Mouse (Mus musculus): ENCODE measurements around the gene Olr1. TPM values are rescaled to one million over a fixed set of nuclear protein-coding genes. Genes with fewer than 3 reads are reported as not detected.
A peak's percentile ranks its signal among the peaks of the same experiment; 100 is the strongest.

Gene Olr1
- polyA plus RNA-seq, 1 experiment = 0.08 TPM

DNA sequence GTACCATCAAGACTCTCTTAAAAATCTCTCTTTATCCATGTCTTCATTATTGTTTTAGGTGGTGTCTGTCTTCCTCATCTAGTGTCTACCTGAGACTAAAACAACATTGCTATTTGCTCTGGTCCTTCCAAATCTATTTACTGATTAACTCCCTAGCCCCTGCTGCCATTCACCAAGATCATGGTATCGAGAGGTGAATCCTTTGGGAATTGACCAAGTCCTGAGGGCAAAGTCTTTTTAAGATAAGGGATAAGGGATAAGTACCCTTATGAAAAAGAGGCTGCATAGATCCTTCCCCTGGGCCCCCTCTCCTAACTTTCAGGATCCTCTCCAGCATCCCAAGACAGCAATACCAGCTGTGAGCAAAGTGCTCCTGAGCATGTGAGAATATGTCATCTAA, 22.6 kb upstream of the Olr1 start:
- no peaks in the 10 kb centered on the region for H3K36me3 ChIP-seq (ENCODE audit: control insufficient read depth, insufficient read depth, low read length)
- H3K4me1 ChIP-seq (ENCODE audit: control insufficient read depth, insufficient read depth, insufficient read length) = no peaks in the 10 kb centered on the region
- TF ChIP-seq POLR2A (IDR thresholded peaks at IDR 0.05; ENCODE audit: low read depth, low read length) (no peak), CTCF (IDR thresholded peaks at IDR 0.05; ENCODE audit: extremely low read depth, insufficient read depth, insufficient read length, insufficient replicate concordance) (no peak)
- no peak overlapping the region for H3K4me3 ChIP-seq (ENCODE audit: extremely low read depth, insufficient read depth, insufficient read length)
- no peaks in the 10 kb centered on the region for H3K27me3 ChIP-seq (ENCODE audit: control insufficient read depth, insufficient read depth, low read length)
- H3K27ac ChIP-seq (ENCODE audit: insufficient read depth, low read length) = no peak overlapping the region
- 93% methylated on average over 1 of the region's 1 CpGs for WGBS
- DNase-seq (ENCODE audit: low read depth in 1 of 2, low spot score in 2 of 2) = no peak

DNA sequence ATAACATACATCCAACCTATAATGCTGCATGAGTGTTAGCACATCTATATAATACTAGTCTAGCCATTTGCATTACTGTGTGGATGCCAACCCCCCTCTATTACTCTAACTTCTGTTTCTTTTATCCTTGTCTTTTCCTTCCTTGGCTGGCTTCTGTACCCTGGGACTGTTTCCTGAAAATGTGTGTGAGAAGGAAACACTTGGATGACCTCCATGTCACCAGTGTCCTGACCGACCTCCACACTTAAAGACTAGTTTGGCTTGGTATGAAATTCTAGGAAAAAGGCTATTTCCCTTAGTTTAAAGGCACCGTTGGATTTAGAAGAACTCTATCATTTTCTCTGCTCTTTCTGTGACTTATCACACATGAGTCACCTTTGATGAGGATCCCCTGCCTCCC, 20.5 kb upstream of the Olr1 start:
- Histone ChIP-seq H3K27me3 (ENCODE audit: control insufficient read depth, insufficient read depth, low read length) (no peaks in the 10 kb centered on the region), H3K4me1 (ENCODE audit: control insufficient read depth, insufficient read depth, insufficient read length) (no peaks in the 10 kb centered on the region), H3K36me3 (ENCODE audit: control insufficient read depth, insufficient read depth, low read length) (no peaks in the 10 kb centered on the region), H3K27ac (ENCODE audit: insufficient read depth, low read length) (no peak overlapping the region), H3K4me3 (ENCODE audit: extremely low read depth, insufficient read depth, insufficient read length) (no peak overlapping the region)
- TF ChIP-seq POLR2A (IDR thresholded peaks at IDR 0.05; ENCODE audit: low read depth, low read length) (no peak), CTCF (IDR thresholded peaks at IDR 0.05; ENCODE audit: extremely low read depth, insufficient read depth, insufficient read length, insufficient replicate concordance) (no peak)
- DNase-seq (ENCODE audit: low read depth in 1 of 2, low spot score in 2 of 2) = no peak
- 86% methylated on average over 2 of the region's 2 CpGs for WGBS

DNA sequence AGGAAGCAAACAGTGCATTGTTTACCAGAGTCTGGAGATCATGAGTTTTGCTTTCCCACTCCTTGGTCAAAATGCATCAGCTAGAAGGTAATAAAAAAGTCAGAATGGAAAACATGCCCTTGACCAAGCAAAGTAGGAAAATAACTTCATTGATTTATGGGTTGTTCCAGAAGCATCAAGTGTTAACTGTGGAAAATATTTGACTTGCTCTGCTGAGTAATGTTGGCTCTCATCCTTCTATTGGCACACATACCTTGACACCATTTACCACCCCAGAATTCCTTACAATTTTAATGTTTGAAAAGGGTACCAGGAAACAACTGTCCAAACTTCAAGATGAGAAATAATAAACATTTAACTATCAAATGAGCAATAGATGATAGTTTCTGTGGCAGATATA, 19.1 kb upstream of the Olr1 start:
- Histone ChIP-seq H3K4me1 (ENCODE audit: control insufficient read depth, insufficient read depth, insufficient read length) (no peaks in the 10 kb centered on the region), H3K27me3 (ENCODE audit: control insufficient read depth, insufficient read depth, low read length) (no peaks in the 10 kb centered on the region), H3K4me3 (ENCODE audit: extremely low read depth, insufficient read depth, insufficient read length) (no peak overlapping the region), H3K36me3 (ENCODE audit: control insufficient read depth, insufficient read depth, low read length) (no peaks in the 10 kb centered on the region), H3K27ac (ENCODE audit: insufficient read depth, low read length) (no peak overlapping the region)
- DNase-seq (ENCODE audit: low read depth in 1 of 2, low spot score in 2 of 2) = no peak
- no peak for TF ChIP-seq CTCF (IDR thresholded peaks at IDR 0.05; ENCODE audit: extremely low read depth, insufficient read depth, insufficient read length, insufficient replicate concordance)
- TF ChIP-seq POLR2A (IDR thresholded peaks at IDR 0.05; ENCODE audit: low read depth, low read length) = no peak

DNA sequence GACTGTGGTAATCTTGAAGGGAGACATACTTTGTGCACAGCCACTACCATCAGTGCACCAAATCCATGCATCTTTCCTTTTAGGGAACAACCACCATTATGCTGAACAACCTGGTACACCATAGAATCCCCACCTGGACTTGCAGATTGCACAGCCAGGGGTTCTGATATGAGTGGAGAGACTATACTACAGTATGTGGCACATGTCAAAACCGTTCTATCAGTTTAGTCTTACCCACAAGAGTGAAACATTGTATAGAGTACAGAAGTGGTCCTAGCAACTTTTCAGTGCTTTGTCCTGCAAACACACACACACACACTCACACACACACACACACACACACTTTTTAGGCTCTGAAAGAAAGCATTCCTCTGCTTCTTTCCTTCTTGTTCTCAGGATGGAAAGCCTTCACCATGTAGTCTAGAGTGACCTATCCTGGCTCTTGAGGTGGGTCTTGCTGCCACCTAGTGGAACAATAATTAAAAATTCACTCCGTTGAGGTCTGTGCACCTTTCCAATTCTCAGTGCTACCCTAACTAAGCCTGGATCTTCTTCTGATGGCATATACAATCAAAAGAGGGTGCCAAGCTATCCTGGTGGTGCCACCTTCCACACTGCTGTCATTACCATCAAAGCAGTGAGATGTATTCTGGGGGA, 10.9 kb upstream of the Olr1 start:
- DNase-seq (ENCODE audit: low read depth in 1 of 2, low spot score in 2 of 2) = no peak
- no peaks in the 10 kb centered on the region for H3K36me3 ChIP-seq (ENCODE audit: control insufficient read depth, insufficient read depth, low read length)
- H3K4me1 ChIP-seq (ENCODE audit: control insufficient read depth, insufficient read depth, insufficient read length) = no peaks in the 10 kb centered on the region
- TF ChIP-seq CTCF (IDR thresholded peaks at IDR 0.05; ENCODE audit: extremely low read depth, insufficient read depth, insufficient read length, insufficient replicate concordance) (peak; percentile 24; the same call in 1 of the 2 replicates), POLR2A (IDR thresholded peaks at IDR 0.05; ENCODE audit: low read depth, low read length) (no peak)
- no peak overlapping the region for H3K27ac ChIP-seq (ENCODE audit: insufficient read depth, low read length)
- H3K4me3 ChIP-seq (ENCODE audit: extremely low read depth, insufficient read depth, insufficient read length) = no peak overlapping the region
- no peaks in the 10 kb centered on the region for H3K27me3 ChIP-seq (ENCODE audit: control insufficient read depth, insufficient read depth, low read length)
- WGBS = 47% methylated on average over 2 of the region's 2 CpGs

DNA sequence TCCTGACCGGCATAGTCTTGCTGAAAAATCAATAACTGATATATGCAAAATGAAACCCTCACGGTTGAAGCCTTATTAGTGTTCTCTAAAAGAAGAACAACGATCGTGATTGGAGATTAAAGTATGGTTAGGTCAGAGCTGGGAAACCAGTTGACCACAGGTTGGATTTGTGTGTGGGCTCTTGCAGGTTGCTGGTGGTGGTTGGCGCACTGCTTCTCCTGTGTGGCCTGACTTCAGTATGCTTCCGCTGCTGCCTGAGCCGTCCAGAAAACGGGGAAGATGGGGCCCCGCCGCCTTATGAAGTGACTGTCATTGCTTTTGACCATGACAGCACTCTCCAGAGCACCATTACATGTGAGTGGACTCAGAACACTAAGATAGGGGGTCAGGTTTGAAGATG, 9.4 kb upstream of the Olr1 start:
- no peak for DNase-seq (ENCODE audit: low read depth in 1 of 2, low spot score in 2 of 2)
- Histone ChIP-seq H3K4me3 (ENCODE audit: extremely low read depth, insufficient read depth, insufficient read length) (no peak overlapping the region), H3K36me3 (ENCODE audit: control insufficient read depth, insufficient read depth, low read length) (no peaks in the 10 kb centered on the region), H3K4me1 (ENCODE audit: control insufficient read depth, insufficient read depth, insufficient read length) (no peaks in the 10 kb centered on the region), H3K27ac (ENCODE audit: insufficient read depth, low read length) (no peak overlapping the region), H3K27me3 (ENCODE audit: control insufficient read depth, insufficient read depth, low read length) (no peaks in the 10 kb centered on the region)
- TF ChIP-seq CTCF (IDR thresholded peaks at IDR 0.05; ENCODE audit: extremely low read depth, insufficient read depth, insufficient read length, insufficient replicate concordance) = no peak
- TF ChIP-seq POLR2A (IDR thresholded peaks at IDR 0.05; ENCODE audit: low read depth, low read length) = no peak
- WGBS = 76% methylated on average over 10 of the region's 10 CpGs

DNA sequence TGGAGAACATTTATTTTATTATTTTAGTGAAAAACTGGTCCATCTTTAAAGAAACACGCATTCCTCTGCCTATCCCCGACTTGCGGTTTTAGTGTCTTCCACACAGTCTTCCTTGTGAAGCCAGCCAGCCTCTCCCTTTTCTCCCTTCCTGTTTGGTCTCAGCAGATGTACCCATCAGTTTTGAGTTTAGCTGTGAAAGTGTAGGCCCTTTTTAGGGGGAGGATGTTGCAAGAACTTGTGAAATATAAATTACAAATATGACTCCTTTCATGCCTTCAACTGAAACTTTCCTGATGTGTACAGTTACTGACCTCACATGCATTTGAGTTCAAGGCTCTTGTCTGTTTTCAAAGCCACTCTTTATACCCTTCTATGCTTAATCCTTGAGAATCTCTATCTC, 8.1 kb upstream of the Olr1 start:
- Histone ChIP-seq H3K27me3 (ENCODE audit: control insufficient read depth, insufficient read depth, low read length) (no peaks in the 10 kb centered on the region), H3K4me3 (ENCODE audit: extremely low read depth, insufficient read depth, insufficient read length) (no peak overlapping the region), H3K36me3 (ENCODE audit: control insufficient read depth, insufficient read depth, low read length) (no peaks in the 10 kb centered on the region), H3K27ac (ENCODE audit: insufficient read depth, low read length) (no peak overlapping the region), H3K4me1 (ENCODE audit: control insufficient read depth, insufficient read depth, insufficient read length) (no peaks in the 10 kb centered on the region)
- 81% methylated on average over 3 of the region's 3 CpGs for WGBS
- no peak for DNase-seq (ENCODE audit: low read depth in 1 of 2, low spot score in 2 of 2)
- TF ChIP-seq POLR2A (IDR thresholded peaks at IDR 0.05; ENCODE audit: low read depth, low read length) (no peak), CTCF (IDR thresholded peaks at IDR 0.05; ENCODE audit: extremely low read depth, insufficient read depth, insufficient read length, insufficient replicate concordance) (no peak)

DNA sequence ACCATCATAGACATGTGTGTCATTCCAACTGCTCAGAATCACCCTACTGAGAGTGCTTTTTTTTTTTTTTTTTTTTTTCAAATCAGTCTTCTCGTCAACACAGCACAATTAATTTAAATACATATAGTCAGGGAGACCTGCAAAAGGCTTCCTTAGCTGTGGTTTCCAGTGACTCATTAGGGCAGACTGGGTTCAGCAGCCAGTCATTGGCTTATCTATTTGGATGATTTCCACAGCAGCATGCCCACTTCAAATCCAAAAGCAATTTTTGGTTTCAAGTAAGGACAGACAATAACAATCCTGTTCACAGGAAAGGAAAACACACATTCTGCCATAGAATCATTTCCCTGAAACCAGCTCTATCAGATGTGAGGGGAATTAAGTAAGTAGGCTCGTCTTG, 7.4 kb upstream of the Olr1 start:
- Histone ChIP-seq H3K27me3 (ENCODE audit: control insufficient read depth, insufficient read depth, low read length) (no peaks in the 10 kb centered on the region), H3K27ac (ENCODE audit: insufficient read depth, low read length) (no peak overlapping the region), H3K4me1 (ENCODE audit: control insufficient read depth, insufficient read depth, insufficient read length) (no peaks in the 10 kb centered on the region), H3K36me3 (ENCODE audit: control insufficient read depth, insufficient read depth, low read length) (no peaks in the 10 kb centered on the region), H3K4me3 (ENCODE audit: extremely low read depth, insufficient read depth, insufficient read length) (no peak overlapping the region)
- DNase-seq (ENCODE audit: low read depth in 1 of 2, low spot score in 2 of 2) = no peak
- no peak for TF ChIP-seq CTCF (IDR thresholded peaks at IDR 0.05; ENCODE audit: extremely low read depth, insufficient read depth, insufficient read length, insufficient replicate concordance)
- no peak for TF ChIP-seq POLR2A (IDR thresholded peaks at IDR 0.05; ENCODE audit: low read depth, low read length)
- 70% methylated on average over 2 of the region's 2 CpGs for WGBS

Data from spleen, adult 2 months (tissue).